Mouse (Mus musculus) E14TG2a.4 (cell line): ENCODE data around the gene Robo1.

Experiments
- CTCF ChIP-seq: conservative IDR thresholded peaks from 2 replicates; pipeline ENCODE4 v1.5.1; 2014; ENCODE audit warnings: low read length
- NANOG ChIP-seq: IDR thresholded peaks from 2 replicates; pipeline ENCODE4 v1.6.1; 2014; ENCODE audit warnings: borderline replicate concordance, low read length, mixed read lengths

GRCm38 (mm10) chr16:72740218-72740617, 432.1 kb downstream of the Robo1 start:
- TF ChIP-seq CTCF, result no peak
- no peak for TF ChIP-seq NANOG
